ENCODE assay signal across 18 mouse cellular contexts in genomic region chr15:38403760-38404375, GRCm38 (mm10).
DNase-seq lines count a peak whose midpoint lies in the region; ATAC-seq lines count a peak whose summit lies in the region.
"Had no signal": no experiment of that assay in that cellular context is flagged by ENCODE, and none has a peak within 500 bp of the region (broad histone marks: within the 10 kb centered on the region; RNA-seq: fewer than 3 reads in every experiment).

No protein-coding gene starts in this region.

- H3K9ac ChIP-seq in forebrain, embryonic 11.5 days (ENCODE audit: low read length): no peak overlapping the region
- no peak overlapping the region for H3K9ac ChIP-seq in forebrain, embryonic 15.5 days (replicated peaks)
- no peak overlapping the region for H3K9ac ChIP-seq in intestine, embryonic 15.5 days
- no peak overlapping the region for H3K9ac ChIP-seq in intestine, embryonic 16.5 days (ENCODE audit: low read depth, low read length)
- H3K9ac ChIP-seq: limb, embryonic 15.5 days; lung, embryonic 15.5 days; neural tube, embryonic 13.5 days had no signal

- H3K4me1 ChIP-seq in forebrain, embryonic 11.5 days (replicated peaks; ENCODE audit: control insufficient read depth, insufficient read depth, low read length): peaks cover 8% of the 10 kb centered on the region
- no peaks in the 10 kb centered on the region for H3K4me1 ChIP-seq in forebrain, embryonic 15.5 days
- H3K4me1 ChIP-seq in intestine, embryonic 15.5 days (replicated peaks): peaks cover 35% of the 10 kb centered on the region
- H3K4me1 ChIP-seq in intestine, embryonic 16.5 days (ENCODE audit: control insufficient read depth, insufficient read depth, low read length): peaks cover 36% of the 10 kb centered on the region
- H3K4me1 ChIP-seq: neural tube, embryonic 13.5 days had no signal

- no peak overlapping the region for H3K4me3 ChIP-seq in forebrain, embryonic 11.5 days (ENCODE audit: low read depth, low read length)
- no peak overlapping the region for H3K4me3 ChIP-seq in forebrain, embryonic 15.5 days
- H3K4me3 ChIP-seq in intestine, embryonic 15.5 days (replicated peaks): no peak overlapping the region
- no peak overlapping the region for H3K4me3 ChIP-seq in intestine, embryonic 16.5 days (ENCODE audit: low read length)
- H3K4me3 ChIP-seq: gastrocnemius, adult 2 months; limb, embryonic 15.5 days; lung, embryonic 15.5 days; megakaryocyte, embryonic 14.5 days; neural tube, embryonic 13.5 days had no signal

- 22% methylated on average over 6 of the region's 6 CpGs for WGBS in forebrain, embryonic 11.5 days
- WGBS in forebrain, embryonic 15.5 days: 19% methylated on average over 6 of the region's 6 CpGs
- WGBS in intestine, embryonic 15.5 days: 48% methylated on average over 6 of the region's 6 CpGs
- WGBS in intestine, embryonic 16.5 days: 45% methylated on average over 6 of the region's 6 CpGs

- H3K27me3 ChIP-seq in forebrain, embryonic 11.5 days (ENCODE audit: control insufficient read depth, insufficient read depth, low read length): no peaks in the 10 kb centered on the region
- H3K27me3 ChIP-seq in forebrain, embryonic 15.5 days: no peaks in the 10 kb centered on the region
- H3K27me3 ChIP-seq in intestine, embryonic 15.5 days (replicated peaks): no peaks in the 10 kb centered on the region
- no peaks in the 10 kb centered on the region for H3K27me3 ChIP-seq in intestine, embryonic 16.5 days (replicated peaks; ENCODE audit: control insufficient read depth, insufficient read depth, low read length)
- H3K27me3 ChIP-seq: limb, embryonic 15.5 days; lung, embryonic 15.5 days; neural tube, embryonic 13.5 days had no signal

- no peaks in the 10 kb centered on the region for H3K9me3 ChIP-seq in forebrain, embryonic 11.5 days (ENCODE audit: control insufficient read depth, low read length)
- H3K9me3 ChIP-seq in forebrain, embryonic 15.5 days: no peaks in the 10 kb centered on the region
- H3K9me3 ChIP-seq in intestine, embryonic 15.5 days: no peaks in the 10 kb centered on the region
- no peaks in the 10 kb centered on the region for H3K9me3 ChIP-seq in intestine, embryonic 16.5 days (ENCODE audit: control insufficient read depth, low read length)
- H3K9me3 ChIP-seq: limb, embryonic 15.5 days; lung, embryonic 15.5 days; megakaryocyte, embryonic 14.5 days; neural tube, embryonic 13.5 days had no signal

- no peak overlapping the region for H3K27ac ChIP-seq in forebrain, embryonic 11.5 days (ENCODE audit: low read depth, low read length)
- H3K27ac ChIP-seq in forebrain, embryonic 15.5 days (replicated peaks): no peak overlapping the region
- 0 out of 2 replicates have a peak overlapping the region, but pooled peaks have one; percentile 9 for H3K27ac ChIP-seq in intestine, embryonic 15.5 days
- H3K27ac ChIP-seq in intestine, embryonic 16.5 days (ENCODE audit: low read length): no peak overlapping the region
- H3K27ac ChIP-seq: gastrocnemius, adult 2 months; limb, embryonic 15.5 days; lung, embryonic 15.5 days; neural tube, embryonic 13.5 days had no signal

- H3K4me2 ChIP-seq in forebrain, embryonic 11.5 days (ENCODE audit: low read depth, low read length, severe bottlenecking): 0 out of 2 replicates have a peak overlapping the region, but pooled peaks have one; percentile 21
- H3K4me2 ChIP-seq in forebrain, embryonic 15.5 days (replicated peaks): no peak overlapping the region
- H3K4me2 ChIP-seq in intestine, embryonic 15.5 days (replicated peaks): no peak overlapping the region
- no peak overlapping the region for H3K4me2 ChIP-seq in intestine, embryonic 16.5 days (ENCODE audit: low read depth, low read length)
- H3K4me2 ChIP-seq: limb, embryonic 15.5 days; lung, embryonic 15.5 days; neural tube, embryonic 13.5 days had no signal

- H3K36me3 ChIP-seq in forebrain, embryonic 11.5 days (ENCODE audit: control insufficient read depth, insufficient read depth, low read length): no peaks in the 10 kb centered on the region
- H3K36me3 ChIP-seq in forebrain, embryonic 15.5 days: no peaks in the 10 kb centered on the region
- H3K36me3 ChIP-seq in intestine, embryonic 15.5 days: no peaks in the 10 kb centered on the region
- H3K36me3 ChIP-seq in intestine, embryonic 16.5 days (ENCODE audit: control insufficient read depth, insufficient read depth, low read length): no peaks in the 10 kb centered on the region
- H3K36me3 ChIP-seq: limb, embryonic 15.5 days; lung, embryonic 15.5 days; neural tube, embryonic 13.5 days had no signal

- DNase-seq in forebrain, embryonic 11.5 days (ENCODE audit: low spot score): peak; percentile 65
- DNase-seq in urinary bladder, adult 2 months (ENCODE audit: low spot score): peak; percentile 20
- no peak for DNase-seq in urinary bladder, postnatal 4 days (ENCODE audit: low spot score in 2 of 2)
- peak; percentile 54 for DNase-seq in yolk sac, embryonic 10.5 days (ENCODE audit: low spot score)
- DNase-seq: cerebellum, adult 9-11 months; gastrocnemius, adult 2 months; heart, postnatal 4 days; layer of hippocampus, postnatal 36 days; right cerebral cortex, postnatal 25 days; thymus, postnatal 36 days had no signal

- peak; percentile 78 for ATAC-seq in forebrain, embryonic 11.5 days (replicated peaks; ENCODE audit: low FRiP score)
- ATAC-seq in forebrain, embryonic 15.5 days (replicated peaks): no peak
- no peak for ATAC-seq in intestine, embryonic 15.5 days
- ATAC-seq in intestine, embryonic 16.5 days: no peak
- ATAC-seq in inflammation-experienced regulatory T-cells, adult 6 months: no peak

Comparison
In these comparisons a context has a peak if more than half of its experiments do, and no peak if none do; other contexts are left out.
1. DNase-seq: peak in forebrain, embryonic 11.5 days (single experiment), urinary bladder, adult 2 months (single experiment) and yolk sac, embryonic 10.5 days (single experiment); none in urinary bladder, postnatal 4 days (0 of 2).